Mouse (Mus musculus) heart, postnatal 0 days (tissue): Measurements from ENCODE around the gene Dhcr24.

Experiments used
- CTCF ChIP-seq: IDR thresholded peaks from 2 replicates; pipeline ENCODE4 v1.5.1; 2016; ENCODE audit warnings: antibody characterized with exemption, control low read depth, low read depth
- EP300 ChIP-seq: IDR thresholded peaks from 2 replicates; pipeline ENCODE4 v1.6.1; 2016; ENCODE audit warnings: antibody characterized with exemption, low read depth

DNA sequence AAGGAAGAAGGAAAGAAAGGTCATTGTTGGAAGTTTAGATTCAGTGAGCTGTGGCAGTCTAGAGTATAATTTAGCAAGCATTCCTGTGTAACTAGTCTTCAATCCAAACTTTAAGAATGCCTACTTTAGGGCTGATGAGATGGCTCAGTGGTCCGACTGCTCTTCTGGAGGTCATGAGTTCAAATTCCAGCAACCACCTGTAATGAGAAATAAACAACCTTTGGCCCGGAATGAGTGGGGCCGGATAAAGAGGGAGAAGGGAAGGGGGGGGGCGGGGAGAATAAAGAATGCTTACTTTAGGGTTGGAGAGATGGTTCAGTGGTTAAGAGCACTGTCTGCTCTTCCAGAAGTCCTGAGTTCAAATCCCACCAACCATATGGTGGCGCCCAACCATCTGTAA, 3.6 kb upstream of the Dhcr24 start:
- TF ChIP-seq CTCF (no peak), EP300 (no peak)
